Mouse (Mus musculus): ENCODE results near the gene Ncaph.
"Not testable (repeated sequence)": the region's sequence is repeated elsewhere in the genome, so short reads cannot be mapped to it uniquely, and the experiment has no call there.

Ncaph gene

GRCm38 (mm10) chr2:127086235-127086634 is 47.5 kb downstream of the Ncaph start:
- DNase-seq (ENCODE audit: low spot score) = no peak

GRCm38 (mm10) chr2:127080591-127081218 is 53.0 kb downstream of the Ncaph start:
- no peak for DNase-seq (ENCODE audit: low spot score)

- no peak for DNase-seq (ENCODE audit: low spot score)
Observed at GRCm38 (mm10) chr2:127079881-127080590, 53.7 kb downstream of the Ncaph start.

GRCm38 (mm10) chr2:127079066-127079465 is 54.7 kb downstream of the Ncaph start:
- not testable (repeated sequence) for DNase-seq (ENCODE audit: low spot score)

- no peak for DNase-seq (ENCODE audit: low spot score)
Observed at GRCm38 (mm10) chr2:127077611-127078010, 56.1 kb downstream of the Ncaph start.

GRCm38 (mm10) chr2:127074116-127074515 is 59.6 kb downstream of the Ncaph start:
- no peak for DNase-seq (ENCODE audit: low spot score)

- no peak for DNase-seq (ENCODE audit: low spot score)
Observed at GRCm38 (mm10) chr2:127070879-127071278, 62.9 kb downstream of the Ncaph start.

GRCm38 (mm10) chr2:127070435-127070841 is 63.3 kb downstream of the Ncaph start, which contains the start of gene Blvra:
Gene Blvra, plus strand, starts transcription at chr2:127070665.
- DNase-seq (ENCODE audit: low spot score) = peak; percentile 79

- no peak for DNase-seq (ENCODE audit: low spot score)
Observed at GRCm38 (mm10) chr2:127069781-127070434, 63.8 kb downstream of the Ncaph start.

GRCm38 (mm10) chr2:127068806-127069205 is 64.9 kb downstream of the Ncaph start:
- no peak for DNase-seq (ENCODE audit: low spot score)

- no peak for DNase-seq (ENCODE audit: low spot score)
Observed at GRCm38 (mm10) chr2:127061471-127061870, 72.3 kb downstream of the Ncaph start.

All from left cerebral cortex, adult 11 months (tissue).